Mouse (Mus musculus) A20 (cell line): ENCODE measurements around the gene Mrap.

Experiments
- DNase-seq: peaks from one replicate; pipeline ENCODE4 v3.0.0-alpha.2; 2011; ENCODE audit warnings: low read depth, low spot score

Mrap gene

GRCm38 (mm10) chr16:90738092-90738956 is at the start of gene Mrap:
Gene Mrap (plus strand): TSS chr16:90738207.
- DNase-seq, result no peak

- no peak for DNase-seq
Measured at GRCm38 (mm10) chr16:90692704-90693385, 45.2 kb upstream of the Mrap start.

GRCm38 (mm10) chr16:90693625-90694024 is 44.4 kb upstream of the Mrap start:
- no peak for DNase-seq

DNA sequence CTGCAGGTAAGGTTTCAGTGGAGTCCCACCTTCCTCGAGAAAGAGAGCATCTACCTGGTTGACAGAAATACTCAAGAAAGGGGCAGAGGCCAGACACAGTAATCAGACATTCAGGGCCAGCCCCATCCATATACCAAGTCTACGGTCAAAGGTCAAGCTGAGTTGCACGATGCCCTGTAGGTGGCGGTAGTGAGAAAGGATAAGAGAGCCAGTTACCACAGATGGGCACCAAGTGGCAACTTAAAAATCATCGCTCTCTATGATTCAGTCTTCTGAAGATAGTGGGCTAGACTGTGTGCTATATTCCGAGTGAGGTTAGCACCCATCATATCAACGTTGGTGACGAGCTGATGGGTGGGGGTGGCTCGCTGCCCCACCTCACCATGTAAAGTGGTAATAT is 43.3 kb upstream of the Mrap start:
- peak; percentile 78 for DNase-seq

GRCm38 (mm10) chr16:90695121-90695520 is 42.9 kb upstream of the Mrap start:
- DNase-seq, result no peak

GRCm38 (mm10) chr16:90696306-90696705 is 41.7 kb upstream of the Mrap start:
- DNase-seq, result no peak

DNA sequence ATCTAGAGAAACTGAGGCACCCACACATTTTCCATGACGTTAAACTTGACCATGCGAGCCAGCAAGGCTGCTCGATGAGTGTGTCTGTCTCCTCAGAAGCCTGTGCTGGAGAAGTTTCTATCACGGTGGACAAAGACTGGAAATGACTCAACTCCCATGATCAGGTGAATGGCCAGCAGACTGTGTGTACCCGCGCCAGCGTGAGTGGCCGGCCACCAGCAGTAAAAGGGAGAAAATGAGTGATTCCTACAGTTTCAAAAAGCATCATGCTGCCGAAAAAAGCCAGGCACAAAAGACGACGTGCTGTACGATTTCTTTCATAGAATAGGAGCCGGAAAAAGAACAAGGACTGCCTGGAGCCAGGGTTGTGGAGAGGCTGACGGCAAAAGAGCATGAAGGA is 38.6 kb upstream of the Mrap start:
- DNase-seq, result no peak

- DNase-seq, result peak; percentile 26
Measured at GRCm38 (mm10) chr16:90701541-90701940, 36.5 kb upstream of the Mrap start.

- no peak for DNase-seq
Measured at GRCm38 (mm10) chr16:90703646-90704045, 34.4 kb upstream of the Mrap start.

GRCm38 (mm10) chr16:90704161-90704825 is 33.7 kb upstream of the Mrap start:
- no peak for DNase-seq

- DNase-seq, result no peak
Measured at GRCm38 (mm10) chr16:90706279-90706678, 31.7 kb upstream of the Mrap start.

DNA sequence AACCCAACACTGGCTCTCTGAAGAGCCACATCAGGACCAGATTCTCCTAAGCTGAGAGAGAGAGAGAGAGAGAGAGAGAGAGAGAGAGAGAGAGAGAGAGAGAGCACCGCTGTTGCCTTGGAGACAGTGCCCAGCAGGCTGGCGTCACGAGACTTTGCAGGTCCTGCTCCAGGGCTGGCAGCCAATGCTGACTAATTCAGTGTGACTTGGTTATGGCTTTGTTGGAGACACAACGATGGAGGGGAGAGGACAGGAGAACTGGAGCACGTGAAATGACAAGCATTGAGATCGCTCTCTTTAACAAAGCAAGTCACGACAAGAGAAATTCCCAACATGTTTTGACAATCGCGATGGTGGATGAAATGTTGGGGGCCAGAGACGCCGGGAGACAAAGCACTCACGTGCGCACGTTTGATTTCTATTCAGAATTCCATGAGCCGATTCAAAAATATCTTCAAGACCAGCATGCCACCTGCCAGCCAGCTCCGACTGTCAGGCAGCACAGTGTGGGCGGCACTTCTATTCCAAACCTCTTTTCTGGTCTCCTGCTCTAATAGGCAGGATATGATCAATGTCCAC is 28.2 kb upstream of the Mrap start:
- no peak for DNase-seq

- no peak for DNase-seq
Measured at GRCm38 (mm10) chr16:90710313-90710712, 27.7 kb upstream of the Mrap start.

DNA sequence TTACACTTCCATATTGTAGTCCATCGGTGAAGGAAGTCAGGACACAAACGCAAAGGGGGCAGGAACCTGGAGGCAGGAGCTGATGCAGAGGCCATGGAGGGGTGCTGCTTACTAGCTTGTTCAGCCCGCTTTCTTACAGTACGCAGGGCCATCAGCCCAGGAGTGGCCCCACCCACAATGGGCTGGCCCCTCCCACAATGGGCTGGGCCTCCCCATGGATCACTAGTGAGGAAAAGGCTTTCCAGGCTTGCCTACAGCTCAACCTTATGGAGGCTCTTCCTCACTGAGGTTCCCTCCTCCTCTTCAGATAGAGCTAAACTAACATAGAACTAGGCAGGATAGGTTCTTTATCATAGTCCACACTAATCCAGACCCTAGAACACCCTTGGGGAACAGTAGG is 14.0 kb upstream of the Mrap start:
- DNase-seq, result no peak

DNA sequence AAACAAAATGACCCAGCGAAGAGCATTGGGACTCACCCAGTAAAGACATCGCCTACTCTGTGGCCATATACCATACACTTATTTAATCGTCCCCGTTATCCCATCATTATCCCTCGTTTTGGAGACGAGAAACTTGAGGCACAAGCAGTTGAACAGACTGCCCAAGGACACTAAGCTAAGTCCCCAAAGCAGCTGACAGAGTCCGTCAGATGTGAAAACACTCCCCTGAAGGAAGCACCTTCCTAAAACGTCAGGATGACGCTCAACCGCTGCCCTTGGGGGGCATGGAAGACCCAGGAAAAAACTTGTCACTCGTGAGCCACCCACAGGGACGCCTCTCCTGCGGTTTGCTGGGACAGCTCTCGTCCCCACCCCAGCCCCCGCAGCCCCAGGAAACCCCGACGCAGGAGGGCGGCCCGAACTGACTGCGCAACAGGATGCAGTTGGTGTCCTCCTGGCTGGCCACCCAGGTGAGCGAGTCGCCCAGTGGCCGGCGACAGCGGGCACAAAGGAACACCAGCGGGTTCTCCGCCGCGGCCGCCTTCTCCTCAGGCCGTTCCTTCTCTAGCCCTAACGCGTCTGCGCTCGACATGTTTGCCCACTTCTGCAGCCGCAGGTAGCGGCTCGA is 11.3 kb upstream of the Mrap start:
- DNase-seq, result peak; percentile 47

DNA sequence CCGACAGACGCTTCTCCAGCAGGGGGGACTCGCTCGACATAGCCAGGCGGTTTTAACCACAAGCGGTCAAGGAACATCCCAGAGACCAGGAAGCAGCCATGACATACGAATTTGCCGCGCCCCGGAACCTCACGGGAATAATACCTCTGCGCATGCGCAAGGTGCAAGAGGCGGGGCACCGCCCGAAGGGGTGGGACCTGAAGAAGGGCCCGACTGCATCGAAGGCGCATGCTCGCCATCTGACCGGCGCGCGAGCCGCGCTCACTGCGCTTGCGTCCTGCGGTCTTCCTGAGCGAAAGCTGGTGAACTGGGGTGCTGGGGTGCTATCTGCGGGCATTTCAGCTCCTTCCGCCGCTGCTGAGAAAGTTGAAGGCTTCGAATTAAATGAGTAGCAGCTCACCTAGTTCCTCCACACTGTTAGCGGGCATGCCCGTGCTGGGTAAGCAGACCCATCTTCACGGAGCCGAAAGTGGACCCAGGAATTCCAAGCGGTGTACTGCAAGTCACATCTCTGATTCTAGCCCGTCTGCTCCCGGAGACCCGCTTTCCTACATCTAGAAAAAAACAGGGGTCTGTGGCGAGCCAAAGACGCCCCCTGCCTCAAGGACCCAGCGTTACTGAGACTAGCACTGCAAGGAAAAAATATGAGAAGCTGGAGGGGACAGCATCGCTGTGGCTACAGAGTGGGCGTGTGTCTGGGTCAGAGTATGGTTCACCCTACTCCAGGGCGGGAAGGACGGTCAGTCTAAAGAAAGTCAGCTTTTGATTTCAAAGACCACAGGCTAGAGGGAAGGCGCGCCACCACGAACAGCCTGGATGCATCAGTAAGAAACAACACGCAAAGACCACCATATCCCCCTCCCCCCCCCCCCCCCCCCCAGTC is 10.5 kb upstream of the Mrap start, which contains the start of gene Mis18a:
Gene Mis18a (minus strand): TSS at position 172 of the 883 bp plus-strand sequence.
- DNase-seq, result peak; percentile 97

- DNase-seq, result no peak
Measured at GRCm38 (mm10) chr16:90735611-90736010, 2.4 kb upstream of the Mrap start.

DNA sequence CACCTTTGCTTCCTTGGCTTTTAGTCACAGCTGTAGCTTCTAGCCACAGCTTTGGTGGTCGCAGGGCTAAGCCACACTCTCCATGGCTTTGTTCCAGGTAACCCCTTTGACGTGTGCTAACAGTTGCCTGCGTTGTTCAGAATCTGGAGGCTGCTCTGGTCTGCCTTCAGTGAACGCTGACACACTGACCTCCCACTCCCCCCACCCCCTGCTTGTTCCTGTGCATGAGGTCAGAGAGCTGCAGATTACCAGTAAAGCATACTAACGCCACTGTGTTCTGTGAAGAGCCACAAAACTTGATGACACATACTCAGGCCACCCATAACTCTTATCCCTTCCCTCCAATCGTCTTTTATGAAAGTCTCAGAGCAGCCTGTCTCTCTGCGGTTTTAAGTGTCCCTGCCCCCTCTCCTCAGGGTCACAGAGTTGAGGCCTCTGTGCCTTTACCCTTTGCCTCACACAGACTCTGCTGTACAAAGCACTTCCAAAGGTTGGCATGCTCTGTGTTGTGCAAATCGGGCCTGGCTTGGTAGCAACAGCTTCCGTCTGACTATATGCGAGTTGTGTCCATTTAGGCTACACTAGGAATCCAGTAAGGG is 1.2 kb upstream of the Mrap start:
- no peak for DNase-seq

GRCm38 (mm10) chr16:90747143-90747542 is 9.1 kb downstream of the Mrap start:
- no peak for DNase-seq

GRCm38 (mm10) chr16:90748169-90748568 is 10.2 kb downstream of the Mrap start:
- DNase-seq, result no peak
